Mouse (Mus musculus): ENCODE data around the gene Gm5796. TPM values are rescaled to one million over a fixed set of nuclear protein-coding genes. Genes with fewer than 3 reads are reported as not detected.
"Not testable (repeated sequence)": the region's sequence is repeated elsewhere in the genome, so short reads cannot be mapped to it uniquely, and the experiment has no call there.

Gm5796 gene
- total RNA-seq (2021), result 1 to 10 TPM; 2.7 to 5.5 TPM
- long read RNA-seq, experiment 1, result 0 reads
- long read RNA-seq, experiment 2, result 0 reads

DNA sequence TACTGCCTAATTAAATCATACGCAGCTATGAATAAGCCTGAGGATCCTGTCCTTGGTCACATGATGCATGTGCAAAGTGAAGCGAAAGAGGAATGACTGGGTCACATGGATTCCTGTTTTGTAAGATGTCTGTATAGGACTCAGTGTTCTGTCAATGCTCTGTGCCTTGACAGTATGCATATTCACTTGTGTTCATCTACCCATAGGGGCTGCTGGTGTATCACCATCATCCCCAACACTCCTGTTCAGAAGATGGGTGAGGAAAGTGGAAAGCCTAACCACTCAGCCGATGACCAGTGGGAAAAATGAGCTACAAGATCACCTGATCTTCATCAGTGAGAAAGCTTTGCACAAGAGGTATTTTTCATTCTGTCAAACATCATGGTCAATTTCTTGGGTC, at the start of gene Gm5796:
Gene Gm5796 (plus strand): TSS at position 301 of the 400 bp plus-strand sequence.
- DNase-seq (ENCODE audit: low spot score in 2 of 2); intact Hi-C loops (cut with DNase I): not testable (repeated sequence)

DNA sequence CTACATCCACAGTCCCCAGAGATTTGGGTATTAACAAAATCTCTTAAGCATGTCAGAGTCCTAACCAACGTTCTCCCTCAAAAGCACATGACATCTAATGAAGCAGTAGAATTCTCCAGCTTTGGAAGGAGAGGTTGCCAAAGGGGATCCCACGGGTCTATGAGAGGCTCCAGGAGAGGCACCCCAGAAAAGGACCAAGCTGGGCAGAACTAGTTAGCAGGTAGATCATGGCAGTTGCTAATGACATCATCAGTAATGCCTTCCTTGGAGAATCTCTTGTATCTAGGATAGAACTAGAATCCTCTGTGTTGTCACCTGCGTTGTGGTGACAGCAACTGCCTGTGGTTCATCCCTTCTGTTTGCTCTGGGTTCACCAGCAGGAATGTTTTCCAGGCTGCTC, 25.6 kb upstream of the Gm5796 start, which contains the start of gene Gm3099:
Gene Gm3099 (plus strand): TSS at position 301 of the 400 bp plus-strand sequence.
- intact Hi-C loops (cut with DNase I); DNase-seq (ENCODE audit: low spot score in 2 of 2): not testable (repeated sequence)

DNA sequence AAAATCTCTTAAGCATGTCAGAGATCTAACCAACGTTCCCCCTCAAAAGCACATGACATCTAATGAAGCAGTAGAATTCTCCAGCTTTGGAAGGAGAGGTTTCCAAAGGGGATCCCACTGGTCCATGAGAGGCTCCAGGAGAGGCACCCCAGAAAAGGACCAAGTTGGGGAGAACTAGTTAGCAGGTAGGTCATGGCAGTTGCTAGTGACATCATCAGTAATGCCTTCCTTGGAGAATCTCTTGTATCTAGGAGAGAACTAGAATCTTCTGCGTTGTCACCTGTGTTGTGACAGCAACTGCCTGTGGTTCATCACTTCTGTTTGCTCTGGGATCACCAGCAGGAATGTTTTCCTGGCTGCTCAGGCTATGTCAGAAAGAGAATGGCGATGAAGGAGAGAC, 60.1 kb downstream of the Gm5796 start, which contains the start of gene Gm3115:
Gene Gm3115 (plus strand): TSS at position 301 of the 400 bp plus-strand sequence.
- intact Hi-C loops (cut with DNase I); DNase-seq (ENCODE audit: low spot score in 2 of 2): not testable (repeated sequence)

Other genes with a start within 250 kb of the Gm5796 start
- gene Gm3002, start 213.9 kb upstream of the Gm5796 start, total RNA-seq (2021), result 1 to 10 TPM in 1 of 2 experiments, under 1 TPM in 1; 0.48 to 1.5 TPM
- gene Gm3033, start 177.7 kb upstream of the Gm5796 start, total RNA-seq (2021), result under 1 TPM in 1 of 2 experiments, not detected in 1; 0.51 TPM
- not detected for gene Gm2916, start 139.8 kb upstream of the Gm5796 start, total RNA-seq (2021)
- not detected for gene Gm3029, start 92.2 kb upstream of the Gm5796 start, total RNA-seq (2021)
- gene Gm3095, start 60.4 kb upstream of the Gm5796 start, total RNA-seq (2021), result under 1 TPM in 1 of 2 experiments, not detected in 1; 0.42 TPM
- gene Gm3099, start 25.5 kb upstream of the Gm5796 start, total RNA-seq (2021), result not detected
- gene Gm3115, start 60.2 kb downstream of the Gm5796 start, total RNA-seq (2021), result under 1 TPM in 1 of 2 experiments, not detected in 1; 0.31 TPM
- 1 to 10 TPM; 1.2 to 2.4 TPM for gene Gm8108, start 86.6 kb downstream of the Gm5796 start, total RNA-seq (2021)
- gene Gm3127, start 141.1 kb downstream of the Gm5796 start, total RNA-seq (2021), result not detected
- 1 to 10 TPM in 1 of 2 experiments, under 1 TPM in 1; 0.95 to 1.4 TPM for gene Gm2974, start 158.6 kb downstream of the Gm5796 start, total RNA-seq (2021)
- not detected for gene Gm3138, start 225.7 kb downstream of the Gm5796 start, total RNA-seq (2021)